Mouse (Mus musculus) heart, embryonic 14.5 days (tissue): Measurements from ENCODE around the gene Gpc2. TPM values are rescaled to one million over a fixed set of nuclear protein-coding genes. Genes with fewer than 3 reads are reported as not detected.

Source experiments
- ATAC-seq: fragments of 200-750 bp; cut with Nextera tagmentation; 2 replicates; pipeline ENCODE4 v1.8.0; 2017; ENCODE audit warnings: low read depth, moderate TSS enrichment; ENCODE audit not compliant: insufficient number of reproducible peaks, insufficient read depth, low FRiP score
- H3K27ac ChIP-seq, 2 experiments: fragments of 200-500 bp in 1 of 2; fragments of 300-500 bp in 1 of 2; sonication (generic) in 1 of 2; replicated peaks in 1 of 2; 2 replicates each; pipeline ENCODE4 v1.5.1; 2012 to 2014; ENCODE audit warnings: low read depth in 2 of 2, low read length in 2 of 2, control low read depth in 1 of 2, mild to moderate bottlenecking in 1 of 2, mixed read lengths in 1 of 2; ENCODE audit not compliant: control insufficient read depth in 1 of 2, insufficient read depth in 1 of 2
- H3K27me3 ChIP-seq: fragments of 300-500 bp; sonication (generic); 2 replicates; pipeline ENCODE4 v1.6.1; 2014; ENCODE audit warnings: mild to moderate bottlenecking, low read length, control low read depth; ENCODE audit not compliant: control insufficient read depth, insufficient read depth
- H3K36me3 ChIP-seq: fragments of 300-500 bp; sonication (generic); 2 replicates; pipeline ENCODE4 v1.6.1; 2014; ENCODE audit warnings: mild to moderate bottlenecking, control low read depth, low read length, mixed read lengths; ENCODE audit not compliant: control insufficient read depth, insufficient read depth
- H3K4me1 ChIP-seq, 2 experiments: fragments of 200-500 bp in 1 of 2; fragments of 300-500 bp in 1 of 2; sonication (generic) in 1 of 2; 2 replicates each; pipeline ENCODE4 v1.6.1; 2012 to 2014; ENCODE audit warnings: low read length in 2 of 2, control low read depth in 1 of 2, mixed read lengths in 1 of 2; ENCODE audit not compliant: control insufficient read depth in 2 of 2, insufficient read depth in 2 of 2
- H3K4me2 ChIP-seq: fragments of 300-500 bp; sonication (generic); 2 replicates; pipeline ENCODE4 v1.6.1; 2014; ENCODE audit warnings: mild to moderate bottlenecking, low read length
- H3K4me3 ChIP-seq, 2 experiments: fragments of 200-500 bp in 1 of 2; fragments of 300-500 bp in 1 of 2; sonication (generic) in 1 of 2; 2 replicates each; pipeline ENCODE4 v1.5.1; 2012 to 2014; ENCODE audit warnings: low read length in 2 of 2, mild to moderate bottlenecking in 2 of 2, control low read depth in 1 of 2, low read depth in 1 of 2, moderate library complexity in 1 of 2; ENCODE audit not compliant: control insufficient read depth in 1 of 2, insufficient read depth in 1 of 2
- H3K9ac ChIP-seq: fragments of 300-500 bp; sonication (generic); 2 replicates; pipeline ENCODE4 v1.6.1; 2014; ENCODE audit warnings: mild to moderate bottlenecking, low read length
- H3K9me3 ChIP-seq: fragments of 300-500 bp; sonication (generic); 2 replicates; pipeline ENCODE4 v1.6.1; 2016; ENCODE audit warnings: low read length, control low read depth; ENCODE audit not compliant: control insufficient read depth
- WGBS: fragments of 180-500 bp; shearing (Covaris S2); extraction: QIAGEN DNeasy Blood & Tissue Kit; methylation state at CpG from one replicate; pipeline ENCODE4 v1.1.7; 2014; 5-methylcytosine and 5-hydroxymethylcytosine counted together
- polyA plus RNA-seq: library from polyadenylated mRNA; unstranded; fragments of >200 nt; fragmentation: Nextera tagmentation; extraction: Ambion mirVana; gene quantifications from 2 replicates; pipeline ENCODE4 v1.2.1, GENCODE M21; 2014

The Gpc2 gene
- polyA plus RNA-seq, 1 experiment from 2014 or later = 1.3 TPM

DNA sequence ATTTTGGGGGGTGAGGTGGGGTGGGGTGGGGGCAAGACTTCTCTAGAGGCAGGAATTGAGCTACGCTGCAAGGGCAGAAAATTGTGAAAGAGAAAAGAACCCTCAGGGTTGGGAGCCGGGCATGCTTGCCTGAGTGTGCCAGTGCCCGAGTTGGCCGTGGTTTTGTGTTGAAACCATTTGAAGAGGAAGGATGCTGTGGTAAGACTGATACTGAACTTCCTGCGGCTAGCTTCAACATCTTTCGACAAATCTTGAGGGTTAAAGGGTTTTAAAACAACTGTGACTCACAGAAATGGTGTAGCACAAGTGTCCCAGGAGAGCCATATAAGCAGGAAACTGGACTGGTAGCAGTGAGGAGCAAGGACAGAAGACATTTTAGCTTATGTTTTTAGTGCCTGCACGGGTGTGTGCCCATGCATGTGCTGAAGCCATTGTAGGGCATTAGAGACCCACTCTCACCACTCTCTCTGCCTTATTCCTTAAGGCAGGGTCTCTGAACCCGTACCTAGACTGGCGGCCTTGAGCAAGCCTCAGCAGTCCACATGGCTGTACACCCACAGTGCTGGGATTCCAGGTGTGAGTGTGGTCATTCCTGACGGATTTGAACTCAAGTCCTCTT is 22.7 kb downstream of the Gpc2 start:
- H3K27ac ChIP-seq = no peak overlapping the region
- H3K27me3 ChIP-seq = no peaks in the 10 kb centered on the region
- no peak overlapping the region for H3K4me3 ChIP-seq
- H3K9me3 ChIP-seq = no peaks in the 10 kb centered on the region
- no peak overlapping the region for H3K9ac ChIP-seq
- H3K4me1 ChIP-seq = peaks cover 18 to 26% of the 10 kb centered on the region in 2 experiments
- peaks cover 39% of the 10 kb centered on the region for H3K36me3 ChIP-seq
- 82% methylated on average over 10 of the region's 10 CpGs for WGBS
- no peak overlapping the region for H3K4me2 ChIP-seq
- ATAC-seq = no peak

DNA sequence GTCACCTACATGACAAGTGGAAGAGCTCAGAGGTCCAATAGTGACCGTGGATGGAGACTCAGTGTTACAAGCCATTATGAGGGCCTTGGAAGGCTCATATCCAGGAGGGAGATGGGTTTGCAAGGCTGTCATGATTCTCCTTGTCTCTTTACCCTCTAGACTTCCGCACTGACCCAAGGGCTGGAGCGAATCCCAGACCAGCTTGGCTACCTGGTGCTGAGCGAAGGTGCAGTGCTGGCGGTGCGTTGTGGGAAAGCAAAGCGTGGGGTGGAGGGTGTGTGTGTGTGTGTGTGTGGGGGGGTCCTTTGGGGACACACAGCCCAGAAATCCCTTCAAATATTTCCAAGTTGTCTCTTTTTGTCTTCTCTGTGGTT is 23.7 kb downstream of the Gpc2 start:
- Histone ChIP-seq H3K9me3 (no peaks in the 10 kb centered on the region), H3K4me1 (peaks cover 18 to 26% of the 10 kb centered on the region in 2 experiments), H3K27ac (peak overlapping the region; percentile 83 to 85), H3K4me3 (peak overlapping the region; percentile 80 to 88), H3K36me3 (peaks cover 29% of the 10 kb centered on the region), H3K9ac (peak overlapping the region; percentile 74), H3K27me3 (no peaks in the 10 kb centered on the region), H3K4me2 (peak overlapping the region; percentile 83)
- WGBS = 21% methylated on average over 7 of the region's 7 CpGs
- ATAC-seq = no peak

DNA sequence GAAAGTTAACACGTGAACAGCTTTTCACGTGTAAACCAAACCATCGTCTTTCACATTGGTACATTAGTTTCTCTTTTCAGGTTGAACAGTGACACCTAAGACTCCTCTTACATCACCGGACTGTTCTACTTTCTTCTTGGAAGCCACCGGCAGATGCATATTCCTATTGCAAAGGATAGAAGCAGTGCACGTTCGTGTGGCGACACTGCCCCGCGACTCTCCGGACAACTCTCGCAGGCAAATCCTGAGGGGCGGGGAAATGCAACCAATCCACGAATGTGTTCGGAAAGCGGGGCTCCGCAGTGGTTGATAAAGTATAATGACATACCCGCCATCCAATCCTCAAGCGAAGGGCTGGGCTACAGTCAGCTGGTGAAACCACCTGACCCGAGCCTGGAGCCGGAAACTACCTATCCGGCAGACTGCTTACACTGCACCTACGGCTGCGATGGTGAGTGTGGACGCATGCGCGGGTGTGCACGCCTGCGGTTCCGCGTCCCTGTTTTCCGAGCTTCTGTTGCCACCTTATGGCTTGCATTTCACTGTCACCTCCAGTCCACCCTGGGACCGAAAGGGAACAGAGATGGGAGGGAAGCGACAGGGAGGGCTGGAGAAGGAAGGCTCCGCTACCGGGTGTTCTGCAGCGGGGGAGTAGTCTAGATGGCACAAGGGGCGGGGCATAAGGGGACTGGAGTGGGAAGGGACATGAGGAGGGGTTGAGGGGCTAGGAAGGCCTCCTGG is 24.3 kb downstream of the Gpc2 start, which contains the start of gene Lamtor4:
Lamtor4 (plus strand) TSS at position 130 of the 741 bp plus-strand sequence.
- peaks cover 24% of the 10 kb centered on the region for H3K36me3 ChIP-seq
- H3K9me3 ChIP-seq = no peaks in the 10 kb centered on the region
- peak; percentile 98 for ATAC-seq
- WGBS = under 1% methylated on average over 38 of the region's 38 CpGs
- no peaks in the 10 kb centered on the region for H3K27me3 ChIP-seq
- H3K9ac ChIP-seq = peak within 1 kb of the TSS; percentile 74
- peak within 1 kb of the TSS; percentile 83 to 85 for H3K27ac ChIP-seq
- H3K4me2 ChIP-seq = peak within 1 kb of the TSS; percentile 83
- peak within 1 kb of the TSS; percentile 80 to 88 for H3K4me3 ChIP-seq
- peaks cover 18 to 22% of the 10 kb centered on the region in 2 experiments for H3K4me1 ChIP-seq

DNA sequence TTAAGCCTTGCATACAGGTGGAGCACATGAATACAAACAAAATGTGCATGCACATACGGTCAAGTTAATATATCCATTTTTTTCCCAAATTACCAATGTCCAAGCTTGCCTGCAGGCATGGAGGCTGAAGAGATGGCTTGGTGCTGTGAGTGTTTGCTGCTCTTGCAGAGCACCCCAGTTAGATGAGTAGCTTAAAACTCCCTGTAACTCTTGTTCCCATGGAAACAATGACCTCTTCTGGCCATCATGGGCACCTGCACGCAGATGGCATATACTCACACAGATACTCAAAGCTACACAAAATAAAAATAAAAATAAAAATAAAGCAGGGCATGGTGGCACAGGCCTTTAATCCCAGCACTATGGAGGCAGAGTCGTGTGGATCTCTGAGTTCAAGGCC is 26.7 kb downstream of the Gpc2 start:
- no peak overlapping the region for H3K9ac ChIP-seq
- ATAC-seq = no peak
- H3K27me3 ChIP-seq = no peaks in the 10 kb centered on the region
- peaks cover 4 to 6% of the 10 kb centered on the region in 2 experiments; a peak in 3 of 4 replicates for H3K4me1 ChIP-seq
- WGBS = 82% methylated on average over 3 of the region's 3 CpGs
- no peaks in the 10 kb centered on the region for H3K9me3 ChIP-seq
- no peak overlapping the region for H3K27ac ChIP-seq
- H3K4me3 ChIP-seq = no peak overlapping the region
- H3K36me3 ChIP-seq = peaks cover under 1% of the 10 kb centered on the region; the same call in 1 of the 2 replicates
- no peak overlapping the region for H3K4me2 ChIP-seq

DNA sequence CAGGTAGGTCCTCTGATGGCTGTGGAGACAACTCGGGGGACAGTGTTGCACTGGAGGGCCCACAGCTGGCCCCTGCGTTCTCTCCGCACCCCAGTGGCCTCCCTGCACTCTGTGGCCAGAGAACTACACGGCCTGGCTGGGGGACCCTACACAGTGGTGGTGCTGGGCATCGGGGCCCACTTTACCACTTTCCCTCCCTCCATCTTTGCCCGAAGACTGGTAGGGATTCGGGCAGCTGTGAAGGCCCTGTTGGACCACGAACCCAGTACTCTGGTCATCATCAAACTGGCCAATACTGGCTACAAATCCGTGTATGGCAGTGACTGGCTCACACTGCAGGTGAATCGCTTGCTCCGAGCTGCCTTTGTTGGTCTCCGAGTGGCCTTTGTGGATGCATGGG is 28.7 kb downstream of the Gpc2 start:
- Histone ChIP-seq H3K27ac (no peak overlapping the region), H3K4me2 (no peak overlapping the region), H3K36me3 (no peaks in the 10 kb centered on the region), H3K27me3 (no peaks in the 10 kb centered on the region), H3K4me3 (no peak overlapping the region), H3K4me1 (peaks cover 4 to 5% of the 10 kb centered on the region in 2 experiments; a peak in 2 of 4 replicates), H3K9ac (no peak overlapping the region), H3K9me3 (no peaks in the 10 kb centered on the region)
- ATAC-seq = no peak
- 82% methylated on average over 12 of the region's 12 CpGs for WGBS

DNA sequence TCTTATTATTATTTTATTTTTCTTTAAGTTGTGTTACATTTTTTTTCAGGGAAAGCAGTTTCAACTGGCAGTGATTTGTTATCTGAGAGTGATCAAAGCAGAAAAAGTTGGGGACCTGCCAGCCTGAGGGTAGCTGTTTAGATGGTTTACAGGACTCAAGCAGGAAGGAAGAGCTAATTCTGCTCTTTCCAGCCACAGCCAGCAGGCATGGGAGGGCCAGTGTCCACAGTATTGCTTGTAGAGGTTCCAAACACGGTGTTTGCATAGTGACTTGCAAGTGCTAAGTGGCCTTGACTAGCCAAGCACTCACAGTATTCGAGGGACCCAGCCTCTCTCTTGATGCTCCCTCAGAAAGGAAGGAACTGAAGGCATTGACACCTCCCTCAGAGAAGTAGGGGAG is 38.3 kb downstream of the Gpc2 start:
- no peaks in the 10 kb centered on the region for H3K4me1 ChIP-seq
- 13% methylated on average over 2 of the region's 2 CpGs for WGBS
- H3K4me3 ChIP-seq = no peak overlapping the region
- H3K36me3 ChIP-seq = no peaks in the 10 kb centered on the region
- H3K27ac ChIP-seq = no peak overlapping the region
- H3K9ac ChIP-seq = no peak overlapping the region
- H3K4me2 ChIP-seq = no peak overlapping the region
- H3K9me3 ChIP-seq = no peaks in the 10 kb centered on the region
- no peak for ATAC-seq
- H3K27me3 ChIP-seq = no peaks in the 10 kb centered on the region

DNA sequence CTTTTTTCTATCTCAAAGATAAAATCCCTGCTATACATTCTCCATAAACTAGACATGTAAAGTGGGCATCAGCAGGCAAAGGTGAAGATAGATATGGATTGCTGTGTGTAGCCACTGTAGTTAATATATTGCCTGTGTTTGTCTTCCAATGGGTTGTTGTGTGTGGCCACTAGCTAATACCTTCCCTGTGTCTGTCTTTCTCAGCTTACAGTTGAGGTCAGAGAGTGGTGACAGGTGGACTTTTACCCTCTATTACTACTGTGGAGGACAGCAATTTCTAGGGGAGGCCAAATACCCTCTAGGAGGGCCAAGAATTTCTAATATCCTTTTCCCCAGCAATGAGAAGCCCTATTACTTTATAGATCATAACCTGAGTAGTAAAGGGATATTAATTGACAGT is 45.6 kb downstream of the Gpc2 start:
- Histone ChIP-seq H3K9ac (no peak overlapping the region), H3K36me3 (no peaks in the 10 kb centered on the region), H3K27me3 (no peaks in the 10 kb centered on the region), H3K27ac (no peak overlapping the region), H3K9me3 (no peaks in the 10 kb centered on the region), H3K4me2 (no peak overlapping the region), H3K4me1 (no peaks in the 10 kb centered on the region), H3K4me3 (no peak overlapping the region)
- no peak for ATAC-seq
